Mouse (Mus musculus) layer of hippocampus, adult 9-10 months (tissue): ENCODE measurements at regions not wholly inside any gene's neighbourhood (a gene's known extent, or its start where the extent isn't known, plus 50 kb on each side); places are given as distances from the start of the nearest gene placed in this dataset.

Source experiments
- DNase-seq: peaks from one replicate; pipeline ENCODE4 v3.0.0; 2022; ENCODE audit warnings: low spot score

DNA sequence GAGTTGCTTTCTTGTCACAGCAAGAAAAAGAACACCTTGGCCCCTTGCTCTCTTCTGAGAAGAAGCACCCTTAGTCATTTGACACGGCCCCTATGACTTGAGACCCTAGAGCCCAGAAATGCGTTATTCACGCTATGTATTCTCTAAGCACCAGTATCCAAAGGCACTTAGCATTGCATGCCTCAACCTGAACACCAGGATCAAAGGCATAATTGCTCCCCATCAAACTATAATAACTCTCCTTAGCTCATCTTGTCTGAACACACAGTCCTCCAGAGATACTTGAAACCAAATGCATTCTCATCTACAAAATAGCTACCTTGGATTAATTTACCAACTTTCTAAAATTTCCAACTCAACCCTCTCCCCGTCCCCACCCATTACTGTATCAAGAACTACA, 437.5 kb downstream of the Ate1 start:
- no peak for DNase-seq

- no peak for DNase-seq
Measured at GRCm38 (mm10) chr7:130085706-130086105, 434.5 kb downstream of the Ate1 start.

GRCm38 (mm10) chr7:130089896-130090610, 430.1 kb downstream of the Ate1 start:
- DNase-seq: no peak

DNA sequence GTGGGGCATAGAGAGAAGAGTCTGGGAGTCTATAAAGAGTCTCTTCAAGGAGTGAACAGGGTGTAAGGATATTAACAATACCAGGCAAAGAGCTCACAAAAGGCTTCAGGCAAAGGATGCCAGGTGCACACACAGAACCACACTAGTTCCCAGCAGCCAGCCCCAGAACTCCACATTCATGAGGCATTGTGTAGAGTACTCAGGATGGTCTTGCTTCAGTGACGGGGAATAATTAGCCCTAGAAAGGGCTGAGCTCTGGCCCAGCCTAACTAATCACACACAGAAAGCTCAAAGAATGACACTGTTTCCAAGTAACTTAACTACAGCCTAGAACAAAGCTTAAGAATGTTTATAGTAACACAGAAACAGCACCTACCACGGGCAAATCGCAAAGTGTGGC, 428.2 kb downstream of the Ate1 start:
- no peak for DNase-seq

- no peak for DNase-seq
Measured at GRCm38 (mm10) chr7:130095141-130095540, 425.0 kb downstream of the Ate1 start.

GRCm38 (mm10) chr7:130098606-130099005, 421.6 kb downstream of the Ate1 start:
- DNase-seq: no peak

DNA sequence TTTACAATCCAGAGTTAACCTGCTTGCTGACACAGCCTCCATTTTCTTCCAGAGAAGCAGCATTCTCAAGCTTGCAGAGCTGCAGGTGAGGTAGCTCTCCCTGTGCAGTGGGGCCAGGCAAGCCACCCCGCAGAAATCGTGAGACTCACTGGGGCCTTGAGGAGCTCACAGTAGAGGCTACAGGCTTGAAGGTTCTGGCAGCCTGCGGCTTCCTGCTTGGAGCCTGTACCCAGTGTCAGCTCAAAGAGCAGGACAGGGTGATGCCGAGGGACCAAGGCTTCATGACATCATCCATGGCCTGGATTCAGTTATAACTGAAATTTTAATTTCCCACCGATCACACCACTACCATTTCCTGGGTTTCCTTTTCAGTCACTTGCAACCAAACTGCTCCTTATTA, 417.5 kb downstream of the Ate1 start:
- no peak for DNase-seq

DNA sequence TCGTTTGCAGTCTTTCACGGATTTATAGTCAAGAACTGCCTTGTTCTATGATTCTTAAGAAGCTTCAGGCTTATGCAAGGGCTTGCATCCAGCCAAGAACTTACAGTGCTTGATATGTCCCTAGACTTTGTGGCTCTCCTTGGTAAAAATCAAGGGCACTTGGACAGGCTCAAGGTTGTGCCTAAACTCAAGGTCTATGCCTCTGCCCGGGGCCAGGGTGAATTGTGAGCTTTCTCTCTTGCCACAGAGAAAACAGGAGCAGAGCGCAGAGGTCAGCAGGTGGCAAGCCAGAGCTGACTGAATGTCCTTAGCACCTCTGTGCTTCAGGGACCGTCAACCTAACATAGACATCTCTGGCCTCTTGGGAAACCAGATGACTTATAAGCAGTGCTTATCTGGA, 413.2 kb downstream of the Ate1 start:
- DNase-seq: no peak

GRCm38 (mm10) chr7:130108362-130108761, 411.8 kb downstream of the Ate1 start:
- no peak for DNase-seq
